Comparison of ENCODE assay signal across 24 mouse cellular contexts in the genomic region with DNA sequence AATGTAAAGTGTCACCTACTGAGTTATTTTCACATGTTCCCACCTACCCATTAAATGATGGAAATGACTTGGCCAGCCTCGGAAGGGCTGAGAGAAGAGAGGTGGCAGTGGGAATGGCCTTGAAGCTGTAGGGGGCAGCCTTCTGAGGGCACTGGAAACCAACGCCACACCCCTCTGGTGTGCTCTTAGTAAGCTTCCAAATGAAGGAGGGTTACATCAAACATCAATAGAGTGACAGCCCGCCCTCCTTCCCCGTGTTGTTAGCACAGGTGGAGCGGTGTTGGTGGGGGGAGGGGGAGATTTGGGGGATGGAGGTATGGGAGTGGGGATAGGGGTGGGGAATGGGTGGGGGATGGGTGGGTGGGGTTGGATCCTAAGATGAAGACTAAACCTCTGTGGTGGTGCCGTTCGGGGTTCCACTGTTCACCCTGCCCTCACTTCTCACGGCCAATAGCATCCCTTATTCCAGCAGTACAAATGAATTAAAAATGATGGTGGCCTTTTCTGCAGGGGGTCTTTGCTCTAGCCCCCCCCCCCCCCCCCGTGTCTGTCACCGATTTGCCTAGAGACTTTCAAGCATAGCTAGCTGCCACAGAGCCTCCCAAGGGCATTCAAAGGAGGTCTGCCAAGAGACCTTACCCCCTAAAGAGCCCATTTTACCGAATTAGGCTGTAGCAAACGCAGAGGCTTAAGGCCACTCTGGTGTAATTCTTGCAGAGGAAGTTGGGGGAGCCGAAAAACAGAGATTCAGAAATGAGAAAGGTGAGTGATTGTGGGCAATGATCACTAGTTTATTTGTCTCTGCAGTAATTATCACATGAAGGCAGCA.
DNase-seq lines count a peak whose midpoint lies in the region; ATAC-seq and TF ChIP-seq lines count a peak whose summit lies in the region.
"Had no signal": no experiment of that assay in that cellular context is flagged by ENCODE, and none has a peak within 500 bp of the region (broad histone marks: within the 10 kb centered on the region; RNA-seq: fewer than 3 reads in every experiment).

No protein-coding gene starts in this region.

- H3K9me3 ChIP-seq in hindbrain, embryonic 12.5 days (replicated peaks): no peaks in the 10 kb centered on the region
- no peaks in the 10 kb centered on the region for H3K9me3 ChIP-seq in hindbrain, embryonic 13.5 days
- H3K9me3 ChIP-seq in midbrain, embryonic 12.5 days: no peaks in the 10 kb centered on the region
- no peaks in the 10 kb centered on the region for H3K9me3 ChIP-seq in midbrain, embryonic 15.5 days
- H3K9me3 ChIP-seq in stomach, embryonic 14.5 days (ENCODE audit: control insufficient read depth, low read depth, low read length): no peaks in the 10 kb centered on the region
- no peaks in the 10 kb centered on the region for H3K9me3 ChIP-seq in stomach, postnatal 0 days (ENCODE audit: control insufficient read depth, low read length)
- H3K9me3 ChIP-seq: embryonic facial prominence, embryonic 12.5 days; heart, embryonic 15.5 days had no signal

- ATAC-seq in hindbrain, embryonic 12.5 days (ENCODE audit: low FRiP score): 0 out of 2 replicates have a peak, but pooled peaks have one; percentile 22
- ATAC-seq in hindbrain, embryonic 13.5 days (ENCODE audit: low FRiP score): no peak
- ATAC-seq in midbrain, embryonic 12.5 days (ENCODE audit: low FRiP score, low read depth): 0 out of 2 replicates have a peak, but pooled peaks have one; percentile 4
- ATAC-seq in midbrain, embryonic 15.5 days (replicated peaks): no peak
- ATAC-seq in stomach, embryonic 14.5 days (ENCODE audit: insufficient number of reproducible peaks, insufficient read depth, low FRiP score, low read depth): 0 out of 2 replicates have a peak, but pooled peaks have one; percentile 37
- ATAC-seq in stomach, postnatal 0 days (ENCODE audit: low FRiP score, low TSS enrichment): no peak
- ATAC-seq: intestine, postnatal 0 days; liver, embryonic 12.5 days; liver, postnatal 0 days had no signal

- no peak; the same call in 1 of the 2 replicates for TF ChIP-seq CTCF in stomach, postnatal 0 days (IDR thresholded peaks at IDR 0.05; ENCODE audit: low read depth)

- no peak overlapping the region for H3K4me3 ChIP-seq in hindbrain, embryonic 12.5 days
- no peak overlapping the region for H3K4me3 ChIP-seq in hindbrain, embryonic 13.5 days
- H3K4me3 ChIP-seq in midbrain, embryonic 12.5 days: no peak overlapping the region
- no peak overlapping the region for H3K4me3 ChIP-seq in midbrain, embryonic 15.5 days
- H3K4me3 ChIP-seq in stomach, embryonic 14.5 days (ENCODE audit: low read depth, low read length): no peak overlapping the region
- H3K4me3 ChIP-seq in stomach, postnatal 0 days (ENCODE audit: low read depth, low read length): no peak overlapping the region
- H3K4me3 ChIP-seq: embryonic facial prominence, embryonic 12.5 days; heart, embryonic 15.5 days; liver, embryonic 12.5 days had no signal

- no peak for DNase-seq in stomach, postnatal 0 days (ENCODE audit: low spot score)
- DNase-seq in embryo, embryonic 9.5 days (ENCODE audit: extremely low spot score): no peak
- DNase-seq: adrenal gland, postnatal 10 days; B cell, adult 2 months; cerebellum, adult 11 months; cerebellum, adult 9-10 months; gastrocnemius, postnatal 10 days; kidney, adult 9 months; kidney, postnatal 10 days; layer of hippocampus, postnatal 36 days; left cerebral cortex, postnatal 4 days; liver, postnatal 0 days; lung, postnatal 36 days; right cerebral cortex, postnatal 4 days; thymus, postnatal 4 days had no signal

- 10% methylated on average over 13 of the region's 13 CpGs for WGBS in hindbrain, embryonic 12.5 days
- 11% methylated on average over 12 of the region's 13 CpGs for WGBS in hindbrain, embryonic 13.5 days
- 16% methylated on average over 13 of the region's 13 CpGs for WGBS in midbrain, embryonic 12.5 days
- 17% methylated on average over 13 of the region's 13 CpGs for WGBS in midbrain, embryonic 15.5 days
- WGBS in stomach, embryonic 14.5 days: 13% methylated on average over 11 of the region's 13 CpGs
- 18% methylated on average over 12 of the region's 13 CpGs for WGBS in stomach, postnatal 0 days

- no peaks in the 10 kb centered on the region for H3K36me3 ChIP-seq in hindbrain, embryonic 12.5 days
- no peaks in the 10 kb centered on the region for H3K36me3 ChIP-seq in hindbrain, embryonic 13.5 days
- H3K36me3 ChIP-seq in midbrain, embryonic 12.5 days: no peaks in the 10 kb centered on the region
- H3K36me3 ChIP-seq in midbrain, embryonic 15.5 days (replicated peaks): no peaks in the 10 kb centered on the region
- no peaks in the 10 kb centered on the region for H3K36me3 ChIP-seq in stomach, embryonic 14.5 days (ENCODE audit: control insufficient read depth, insufficient read depth, low read length)
- H3K36me3 ChIP-seq in stomach, postnatal 0 days (ENCODE audit: control insufficient read depth, insufficient read depth, low read length): no peaks in the 10 kb centered on the region
- H3K36me3 ChIP-seq: embryonic facial prominence, embryonic 12.5 days; heart, embryonic 15.5 days; liver, embryonic 12.5 days had no signal

- no peak for TF ChIP-seq EP300 in stomach, postnatal 0 days (optimal IDR thresholded peaks at IDR 0.05)

- no peaks in the 10 kb centered on the region for H3K27me3 ChIP-seq in hindbrain, embryonic 12.5 days
- no peaks in the 10 kb centered on the region for H3K27me3 ChIP-seq in hindbrain, embryonic 13.5 days
- H3K27me3 ChIP-seq in midbrain, embryonic 12.5 days: peaks cover 5% of the 10 kb centered on the region; the same call in 1 of the 2 replicates
- H3K27me3 ChIP-seq in midbrain, embryonic 15.5 days (replicated peaks): no peaks in the 10 kb centered on the region
- no peaks in the 10 kb centered on the region for H3K27me3 ChIP-seq in stomach, embryonic 14.5 days (ENCODE audit: control insufficient read depth, insufficient read depth, low read length)
- H3K27me3 ChIP-seq in stomach, postnatal 0 days (ENCODE audit: control insufficient read depth, insufficient read depth, low read length): no peaks in the 10 kb centered on the region
- H3K27me3 ChIP-seq: embryonic facial prominence, embryonic 12.5 days; liver, embryonic 12.5 days had no signal

- no peak overlapping the region for H3K4me2 ChIP-seq in hindbrain, embryonic 12.5 days (replicated peaks)
- no peak overlapping the region for H3K4me2 ChIP-seq in hindbrain, embryonic 13.5 days
- no peak overlapping the region for H3K4me2 ChIP-seq in midbrain, embryonic 12.5 days (replicated peaks)
- no peak overlapping the region for H3K4me2 ChIP-seq in midbrain, embryonic 15.5 days
- no peak overlapping the region for H3K4me2 ChIP-seq in stomach, embryonic 14.5 days (replicated peaks; ENCODE audit: low read depth, low read length)
- no peak overlapping the region for H3K4me2 ChIP-seq in stomach, postnatal 0 days (replicated peaks; ENCODE audit: low read depth)
- H3K4me2 ChIP-seq: embryonic facial prominence, embryonic 12.5 days; heart, embryonic 15.5 days; liver, embryonic 12.5 days had no signal

- H3K9ac ChIP-seq in hindbrain, embryonic 12.5 days: no peak overlapping the region
- H3K9ac ChIP-seq in hindbrain, embryonic 13.5 days: no peak overlapping the region
- no peak overlapping the region for H3K9ac ChIP-seq in midbrain, embryonic 12.5 days (replicated peaks)
- no peak overlapping the region for H3K9ac ChIP-seq in midbrain, embryonic 15.5 days
- no peak overlapping the region for H3K9ac ChIP-seq in stomach, embryonic 14.5 days (replicated peaks; ENCODE audit: low read depth, low read length)
- no peak overlapping the region for H3K9ac ChIP-seq in stomach, postnatal 0 days (ENCODE audit: low read length)
- H3K9ac ChIP-seq: embryonic facial prominence, embryonic 12.5 days; heart, embryonic 15.5 days; liver, embryonic 12.5 days; liver, postnatal 0 days had no signal

- H3K27ac ChIP-seq in hindbrain, embryonic 12.5 days: no peak overlapping the region
- no peak overlapping the region for H3K27ac ChIP-seq in hindbrain, embryonic 13.5 days
- no peak overlapping the region for H3K27ac ChIP-seq in midbrain, embryonic 12.5 days (replicated peaks)
- H3K27ac ChIP-seq in midbrain, embryonic 15.5 days: no peak overlapping the region
- no peak overlapping the region for H3K27ac ChIP-seq in stomach, embryonic 14.5 days (ENCODE audit: low read length)
- no peak overlapping the region for H3K27ac ChIP-seq in stomach, postnatal 0 days (replicated peaks)
- H3K27ac ChIP-seq: embryonic facial prominence, embryonic 12.5 days; heart, embryonic 15.5 days; liver, embryonic 12.5 days had no signal

- H3K4me1 ChIP-seq in hindbrain, embryonic 12.5 days: peaks cover 14% of the 10 kb centered on the region
- peaks cover 19% of the 10 kb centered on the region for H3K4me1 ChIP-seq in hindbrain, embryonic 13.5 days (replicated peaks)
- H3K4me1 ChIP-seq in midbrain, embryonic 12.5 days: peaks cover 18% of the 10 kb centered on the region
- peaks cover 6% of the 10 kb centered on the region for H3K4me1 ChIP-seq in midbrain, embryonic 15.5 days
- no peaks in the 10 kb centered on the region for H3K4me1 ChIP-seq in stomach, embryonic 14.5 days (ENCODE audit: control insufficient read depth, insufficient read depth, low read length)
- H3K4me1 ChIP-seq in stomach, postnatal 0 days (replicated peaks; ENCODE audit: control insufficient read depth, insufficient read depth): no peaks in the 10 kb centered on the region
- H3K4me1 ChIP-seq: heart, embryonic 15.5 days; liver, embryonic 12.5 days had no signal

Comparison
In these comparisons a context has a peak if more than half of its experiments do, and no peak if none do; other contexts are left out.
1. ATAC-seq: peak in hindbrain, embryonic 12.5 days (single experiment), midbrain, embryonic 12.5 days (single experiment) and stomach, embryonic 14.5 days (single experiment); none in hindbrain, embryonic 13.5 days (single experiment), midbrain, embryonic 15.5 days (single experiment) and stomach, postnatal 0 days (single experiment).